Mouse (Mus musculus): ENCODE data around the gene Cadps2. TPM values are rescaled to one million over a fixed set of nuclear protein-coding genes. Genes with fewer than 3 reads are reported as not detected.

The Cadps2 gene
- total RNA-seq, 2 experiments from 2014 or later = 0.04 TPM; not detected in 1

- no peak for ATAC-seq (ENCODE audit: poor library complexity, severe bottlenecking)
Measured at GRCm38 (mm10) chr6:23777641-23778040, 61.6 kb downstream of the Cadps2 start.

GRCm38 (mm10) chr6:23762204-23762603 is 77.0 kb downstream of the Cadps2 start:
- ATAC-seq (ENCODE audit: poor library complexity, severe bottlenecking) = no peak

DNA sequence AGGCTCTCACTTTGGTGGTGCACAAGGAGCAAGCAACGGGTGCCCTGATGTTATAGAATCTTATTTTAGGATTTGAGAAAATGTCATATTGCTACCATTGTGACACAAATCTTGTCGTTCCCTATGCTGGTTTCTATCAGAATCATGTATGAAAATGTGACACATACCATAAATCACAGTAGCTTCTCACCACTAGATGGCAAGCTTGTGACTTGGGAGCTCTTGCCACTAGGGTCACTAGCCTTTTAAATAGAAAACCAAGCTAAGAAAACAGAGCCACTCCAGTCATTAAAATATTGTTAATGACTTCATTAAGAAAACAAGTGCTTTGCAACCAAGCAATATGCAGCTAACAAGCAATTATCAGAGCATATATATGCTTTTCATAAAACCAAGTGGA is 81.0 kb downstream of the Cadps2 start:
- ATAC-seq (ENCODE audit: poor library complexity, severe bottlenecking) = no peak

DNA sequence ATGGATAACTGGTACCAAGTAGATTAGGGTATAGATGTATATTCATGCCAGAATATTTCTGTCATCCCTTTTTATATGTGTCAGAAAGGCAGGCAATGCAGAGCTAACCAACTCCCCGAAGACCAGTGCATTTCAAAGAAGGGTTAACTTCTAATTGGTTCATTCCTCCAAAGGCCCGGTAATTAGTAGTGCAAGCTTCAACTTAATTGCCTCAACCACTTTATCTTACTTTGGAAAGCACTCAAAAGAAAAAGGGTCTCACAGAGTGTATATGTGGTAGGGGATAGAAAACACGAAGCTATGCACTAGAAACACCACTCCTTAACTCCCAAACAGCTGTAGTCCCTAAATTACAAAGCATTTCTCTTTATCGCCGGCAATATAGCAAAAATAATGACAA is 90.4 kb downstream of the Cadps2 start:
- no peak for ATAC-seq (ENCODE audit: poor library complexity, severe bottlenecking)

- ATAC-seq (ENCODE audit: poor library complexity, severe bottlenecking) = no peak
Measured at GRCm38 (mm10) chr6:23740010-23740409, 99.2 kb downstream of the Cadps2 start.

DNA sequence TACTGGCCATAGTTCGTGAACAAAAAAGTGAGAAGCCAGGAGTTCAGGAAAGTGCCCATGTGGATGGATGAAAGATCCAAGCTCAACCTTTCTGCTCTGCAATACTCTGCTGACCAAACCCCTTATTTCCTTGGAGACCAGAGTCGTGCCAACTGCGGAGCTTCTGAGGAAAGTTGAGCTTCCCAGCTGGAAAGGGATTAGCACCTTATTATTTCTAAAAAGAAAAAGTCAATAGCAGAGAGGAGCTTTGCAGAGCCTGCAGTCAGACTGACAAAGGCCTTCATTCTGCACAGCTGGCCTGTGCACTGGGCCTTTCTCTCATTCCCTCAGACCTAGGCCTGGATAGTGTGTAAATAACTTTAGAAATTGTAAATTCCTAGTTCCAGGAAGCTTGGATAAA is 106.5 kb downstream of the Cadps2 start:
- ATAC-seq (ENCODE audit: poor library complexity, severe bottlenecking) = no peak

GRCm38 (mm10) chr6:23728620-23729019 is 110.6 kb downstream of the Cadps2 start:
- no peak for ATAC-seq (ENCODE audit: poor library complexity, severe bottlenecking)

GRCm38 (mm10) chr6:23723697-23724096 is 115.5 kb downstream of the Cadps2 start:
- ATAC-seq (ENCODE audit: poor library complexity, severe bottlenecking) = peak; percentile 52

DNA sequence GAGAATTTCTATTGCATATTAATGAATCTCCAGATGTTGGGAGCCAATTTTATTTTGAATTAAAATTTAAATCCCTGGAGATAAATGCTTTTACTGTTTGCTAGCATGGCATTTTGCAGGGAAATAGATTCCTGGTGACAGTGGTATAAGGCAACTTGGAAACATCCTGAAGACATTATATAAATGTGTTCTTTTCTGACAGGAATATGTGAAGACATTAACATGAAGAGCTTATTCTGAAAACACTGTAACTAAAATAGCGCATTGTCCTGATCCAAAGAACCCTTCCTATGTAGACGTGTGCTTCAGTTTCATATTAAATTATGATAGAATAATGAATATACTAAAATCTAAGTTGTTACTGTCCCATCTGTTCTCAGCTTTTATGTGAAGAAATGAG is 118.8 kb downstream of the Cadps2 start:
- ATAC-seq (ENCODE audit: poor library complexity, severe bottlenecking) = no peak

DNA sequence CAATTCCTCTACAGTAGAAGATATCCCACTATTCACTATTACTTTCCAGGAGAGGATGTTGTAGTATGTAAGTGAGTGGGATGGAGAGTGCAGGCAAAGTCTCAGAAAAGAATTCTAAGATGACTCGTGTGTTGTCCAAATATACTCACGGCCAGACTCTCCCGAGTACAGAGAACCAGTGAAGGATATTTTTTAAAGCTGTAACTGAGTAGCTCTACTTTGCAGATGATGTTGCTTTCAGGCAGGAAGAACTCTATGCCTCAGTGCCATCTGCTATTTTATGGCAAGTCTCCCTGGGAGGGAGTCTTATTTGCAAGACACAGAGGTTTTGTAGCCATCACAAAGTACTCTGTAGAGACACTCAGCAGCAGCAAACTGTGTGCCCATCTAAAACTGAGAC is 131.7 kb downstream of the Cadps2 start:
- ATAC-seq (ENCODE audit: poor library complexity, severe bottlenecking) = no peak

- ATAC-seq (ENCODE audit: poor library complexity, severe bottlenecking) = no peak
Measured at GRCm38 (mm10) chr6:23700879-23701278, 138.3 kb downstream of the Cadps2 start.

GRCm38 (mm10) chr6:23678172-23678571 is 161.0 kb downstream of the Cadps2 start:
- ATAC-seq (ENCODE audit: poor library complexity, severe bottlenecking) = no peak

GRCm38 (mm10) chr6:23655036-23655435 is 184.2 kb downstream of the Cadps2 start, which contains the start of gene Rnf148:
Gene Rnf148, minus strand, starts transcription at chr6:23655136.
- ATAC-seq (ENCODE audit: poor library complexity, severe bottlenecking) = no peak

- no peak for ATAC-seq (ENCODE audit: poor library complexity, severe bottlenecking)
Measured at GRCm38 (mm10) chr6:23650205-23650604, 189.0 kb downstream of the Cadps2 start, which contains the start of gene Rnf133. Gene Rnf133, minus strand, starts transcription at chr6:23650305.

- no peak for ATAC-seq (ENCODE audit: poor library complexity, severe bottlenecking)
Measured at GRCm38 (mm10) chr6:23648732-23649131, 190.5 kb downstream of the Cadps2 start.

GRCm38 (mm10) chr6:23647627-23648247 is 191.5 kb downstream of the Cadps2 start:
- no peak for ATAC-seq (ENCODE audit: poor library complexity, severe bottlenecking)

DNA sequence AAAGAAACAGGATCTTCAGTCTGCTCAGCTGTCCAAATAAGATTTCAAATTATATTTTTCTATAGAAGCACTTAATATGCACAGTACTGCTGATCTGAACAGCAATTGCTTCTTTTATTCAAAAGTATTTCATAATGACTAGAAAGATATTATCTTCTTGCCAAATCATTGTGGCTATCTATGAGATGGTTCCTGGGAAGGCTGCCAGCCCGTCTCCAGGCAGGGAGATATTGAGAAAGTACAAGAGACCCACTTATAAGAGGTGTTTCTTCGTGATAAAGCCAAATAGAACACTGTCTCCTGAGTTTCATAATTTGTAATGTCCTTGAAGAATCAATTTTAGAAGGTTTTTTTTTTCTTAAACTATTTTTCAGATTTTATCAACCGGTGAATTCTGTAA is 202.1 kb downstream of the Cadps2 start:
- no peak for ATAC-seq (ENCODE audit: poor library complexity, severe bottlenecking)

- no peak for ATAC-seq (ENCODE audit: poor library complexity, severe bottlenecking)
Measured at GRCm38 (mm10) chr6:23635208-23635607, 204.0 kb downstream of the Cadps2 start.

DNA sequence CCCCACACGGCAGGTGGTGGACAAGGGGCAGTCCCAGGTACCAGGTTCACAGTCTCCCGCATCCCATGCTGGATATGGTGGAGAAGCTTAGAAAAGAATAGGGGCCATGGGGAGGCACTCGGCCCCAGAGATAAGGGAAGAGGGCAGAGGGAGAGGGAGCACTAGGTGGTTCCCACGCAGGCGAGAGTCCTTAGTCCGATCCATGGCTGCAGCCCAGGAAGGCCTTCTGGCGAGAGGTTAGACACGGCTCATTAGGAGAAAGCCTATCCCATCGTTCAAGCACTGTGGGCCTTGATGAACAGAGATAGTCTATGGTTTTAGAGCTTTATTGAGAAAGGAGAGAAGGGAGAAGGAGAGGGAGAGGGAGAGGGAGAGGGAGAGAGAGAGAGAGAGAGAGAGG is 205.2 kb downstream of the Cadps2 start:
- no peak for ATAC-seq (ENCODE audit: poor library complexity, severe bottlenecking)

GRCm38 (mm10) chr6:23630465-23630864 is 208.8 kb downstream of the Cadps2 start:
- ATAC-seq (ENCODE audit: poor library complexity, severe bottlenecking) = no peak

DNA sequence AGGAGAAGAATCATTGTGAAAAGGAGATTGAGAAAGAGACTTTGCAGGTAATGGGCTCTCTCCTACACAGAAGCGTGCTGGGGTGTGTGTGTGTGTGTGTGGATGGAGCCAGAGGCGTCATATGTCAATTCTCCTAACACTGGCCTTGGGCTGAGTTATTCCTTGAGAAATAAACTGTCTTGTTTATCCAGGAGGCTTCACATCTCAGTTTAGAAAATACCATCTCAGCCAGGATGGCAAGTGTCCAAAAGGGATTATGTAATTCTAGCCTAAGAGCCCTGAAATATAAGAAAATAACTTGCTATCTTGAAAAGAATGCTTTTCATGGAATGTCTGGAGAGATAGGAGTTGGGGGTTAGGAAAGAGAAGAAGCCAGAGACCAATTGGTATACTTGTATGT is 264.1 kb downstream of the Cadps2 start:
- no peak for ATAC-seq (ENCODE audit: poor library complexity, severe bottlenecking)

- ATAC-seq (ENCODE audit: poor library complexity, severe bottlenecking) = no peak
Measured at GRCm38 (mm10) chr6:23573750-23574149, 265.5 kb downstream of the Cadps2 start.

DNA sequence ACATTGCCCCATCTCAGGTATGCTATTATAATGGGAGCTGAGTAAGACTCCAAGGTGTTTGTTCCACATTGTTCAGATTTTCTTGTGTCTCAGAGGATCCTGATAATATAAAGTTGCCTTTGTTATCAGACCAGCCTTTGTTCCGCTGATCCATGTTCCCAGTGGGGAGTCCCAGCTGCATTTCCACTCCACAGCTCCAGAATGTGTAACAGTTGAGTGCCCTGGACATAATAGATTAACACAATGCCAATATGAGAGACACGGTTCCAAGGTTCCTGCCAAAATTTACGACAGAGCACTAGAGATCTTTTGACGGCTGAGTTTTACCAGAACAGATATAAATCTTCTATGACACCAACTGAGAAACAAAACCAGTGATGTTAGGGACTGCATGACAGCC is 266.8 kb downstream of the Cadps2 start:
- no peak for ATAC-seq (ENCODE audit: poor library complexity, severe bottlenecking)

Measured in megakaryocyte, adult 5-6 weeks (primary cell).